Mouse (Mus musculus) neural tube, embryonic 12.5 days (tissue): ENCODE data around the gene Rsph6a. TPM values are rescaled to one million over a fixed set of nuclear protein-coding genes. Genes with fewer than 3 reads are reported as not detected.

ENCODE experiments used
- ATAC-seq: fragments of 200-750 bp; cut with Nextera tagmentation; 2 replicates; pipeline ENCODE4 v1.8.0; 2017; ENCODE audit warnings: low read depth, mild to moderate bottlenecking, moderate TSS enrichment, moderate library complexity; ENCODE audit not compliant: low FRiP score
- H3K27ac ChIP-seq: fragments of 300-500 bp; sonication (generic); 2 replicates; pipeline ENCODE4 v1.5.1; 2016
- H3K27me3 ChIP-seq: fragments of 300-500 bp; sonication (generic); replicated peaks from 2 replicates; pipeline ENCODE4 v1.6.1; 2016; ENCODE audit warnings: mild to moderate bottlenecking
- H3K36me3 ChIP-seq: fragments of 300-500 bp; sonication (generic); 2 replicates; pipeline ENCODE4 v1.6.1; 2016; ENCODE audit warnings: mild to moderate bottlenecking
- H3K4me1 ChIP-seq: fragments of 300-500 bp; sonication (generic); 2 replicates; pipeline ENCODE4 v1.6.1; 2016
- H3K4me2 ChIP-seq: fragments of 300-500 bp; sonication (generic); replicated peaks from 2 replicates; pipeline ENCODE4 v1.6.1; 2016; ENCODE audit warnings: mild to moderate bottlenecking
- H3K4me3 ChIP-seq: fragments of 300-500 bp; sonication (generic); 2 replicates; pipeline ENCODE4 v1.5.1; 2016
- H3K9ac ChIP-seq: fragments of 300-500 bp; sonication (generic); 2 replicates; pipeline ENCODE4 v1.6.1; 2016; ENCODE audit warnings: mild to moderate bottlenecking
- H3K9me3 ChIP-seq: fragments of 300-500 bp; sonication (generic); 2 replicates; pipeline ENCODE4 v1.6.1; 2016; ENCODE audit warnings: mild to moderate bottlenecking
- WGBS: fragments of 180-500 bp; shearing (Covaris S2); methylation state at CpG from one replicate; pipeline ENCODE4 v1.1.7; 2016; 5-methylcytosine and 5-hydroxymethylcytosine counted together
- polyA plus RNA-seq: library from polyadenylated mRNA; unstranded; fragments of >200 nt; fragmentation: Nextera tagmentation; extraction: Ambion mirVana; gene quantifications from 2 replicates; pipeline ENCODE4 v1.2.1, GENCODE M21; 2016

Rsph6a gene
- not detected in 2 replicates for polyA plus RNA-seq

DNA sequence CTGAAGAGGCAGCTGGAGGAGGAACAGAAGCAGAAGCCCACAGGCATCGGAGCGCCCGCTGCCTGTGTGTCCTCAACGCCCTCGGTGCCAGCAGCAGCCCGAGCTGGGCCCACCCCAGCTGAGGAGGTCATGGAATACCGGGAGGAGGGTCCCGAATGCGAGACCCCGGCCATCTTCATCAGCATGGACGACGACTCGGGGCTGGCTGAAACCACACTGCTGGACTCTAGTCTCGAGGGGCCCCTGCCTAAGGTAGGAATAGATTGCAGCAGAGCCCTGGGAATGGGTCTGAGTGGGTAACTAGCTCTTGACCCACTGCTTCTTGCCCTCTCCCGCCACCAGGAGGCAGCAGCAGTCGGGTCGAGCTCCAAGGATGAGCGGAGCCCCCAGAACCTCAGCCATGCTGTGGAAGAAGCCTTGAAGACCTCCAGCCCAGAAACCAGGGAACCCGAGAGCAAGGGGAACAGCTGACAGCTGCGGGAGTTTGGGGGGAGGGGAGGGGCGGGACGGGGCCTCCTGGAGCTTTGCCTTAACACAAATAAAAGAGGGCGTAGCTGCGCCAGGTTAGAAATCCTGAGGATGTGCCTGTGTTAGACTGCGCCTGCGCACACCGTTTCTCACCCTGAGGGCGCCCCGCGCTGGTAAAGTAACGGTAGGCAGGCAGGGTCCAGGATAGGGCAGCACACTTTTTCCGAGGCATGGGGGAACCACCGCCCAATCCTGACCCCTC is at the start of gene Rsph6a:
TSS of gene Rsph6a (plus strand) at position 644 of the 730 bp plus-strand sequence.
- Histone ChIP-seq H3K9me3 (no peaks in the 10 kb centered on the region), H3K27me3 (no peaks in the 10 kb centered on the region), H3K27ac (no peak within 1 kb of the TSS), H3K4me2 (peak within 1 kb of the TSS; percentile 59), H3K9ac (0 out of 2 replicates have a peak within 1 kb of the TSS, but pooled peaks have one; percentile 29), H3K4me1 (peaks cover 11% of the 10 kb centered on the region), H3K4me3 (peak within 1 kb of the TSS; percentile 18; the same call in 1 of the 2 replicates), H3K36me3 (peaks cover 36% of the 10 kb centered on the region)
- 20% methylated on average over 33 of the region's 33 CpGs for WGBS
- peak; percentile 74 for ATAC-seq

DNA sequence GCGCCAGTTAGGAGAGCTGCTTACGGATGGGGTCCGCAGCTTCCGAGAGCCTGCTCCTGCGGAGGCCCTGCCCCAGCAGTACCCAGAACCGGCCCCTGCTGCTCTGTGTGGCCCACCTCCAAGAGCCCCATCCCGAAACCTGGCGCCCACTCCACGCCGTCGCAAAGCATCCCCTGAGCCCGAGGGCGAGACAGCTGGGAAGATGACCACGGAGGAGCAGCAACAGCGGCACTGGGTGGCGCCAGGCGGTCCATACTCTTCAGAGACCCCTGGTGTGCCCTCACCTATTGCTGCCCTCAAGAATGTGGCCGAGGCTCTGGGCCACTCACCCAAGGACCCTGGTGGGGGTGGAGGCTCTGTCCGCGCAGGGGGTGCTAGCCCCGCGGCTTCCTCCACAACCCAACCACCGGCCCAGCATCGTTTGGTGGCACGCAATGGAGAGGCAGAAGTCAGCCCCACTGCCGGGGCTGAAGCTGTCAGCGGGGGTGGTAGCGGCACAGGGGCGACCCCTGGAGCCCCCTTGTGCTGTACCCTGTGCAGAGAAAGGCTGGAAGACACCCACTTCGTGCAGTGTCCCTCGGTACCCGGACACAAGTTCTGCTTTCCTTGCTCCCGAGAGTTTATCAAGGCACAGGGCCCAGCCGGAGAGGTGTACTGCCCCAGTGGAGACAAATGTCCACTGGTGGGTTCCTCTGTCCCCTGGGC is 48.9 kb upstream of the Rsph6a start:
- no peak for ATAC-seq

DNA sequence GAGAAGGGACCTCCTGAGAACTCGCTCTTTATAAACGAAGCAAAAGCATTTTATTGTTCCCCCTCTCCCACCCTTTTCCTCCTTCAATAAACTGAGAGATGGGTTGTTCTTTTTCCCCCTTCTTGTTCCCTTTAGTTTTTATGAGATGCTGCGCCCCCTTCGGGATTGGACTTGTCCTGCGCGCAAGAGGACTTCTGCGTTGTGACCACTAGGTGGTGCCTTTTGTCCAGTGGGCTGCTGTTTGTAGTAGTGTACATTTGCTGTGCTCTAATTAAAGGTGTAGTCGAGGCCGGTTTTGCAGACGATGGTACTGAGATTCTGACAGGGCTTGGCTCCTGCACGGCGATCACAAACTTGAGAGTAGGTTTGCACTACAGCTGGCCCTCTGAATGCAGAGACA is 48.0 kb upstream of the Rsph6a start:
- no peak overlapping the region for H3K4me3 ChIP-seq

More for the DNA sequence above, 48.9 kb upstream of the Rsph6a start:
- 83% methylated on average over 34 of the region's 34 CpGs for WGBS
- no peaks in the 10 kb centered on the region for H3K27me3 ChIP-seq
- peak overlapping the region; percentile 100 for H3K4me2 ChIP-seq
- H3K9ac ChIP-seq, result peak overlapping the region; percentile 94; the same call in 1 of the 2 replicates
- no peaks in the 10 kb centered on the region for H3K9me3 ChIP-seq
- peaks cover 39% of the 10 kb centered on the region for H3K4me1 ChIP-seq
- H3K4me3 ChIP-seq, result peak overlapping the region; percentile 92; the same call in 1 of the 2 replicates
- H3K36me3 ChIP-seq, result peaks cover 25% of the 10 kb centered on the region
- H3K27ac ChIP-seq, result no peak overlapping the region

DNA sequence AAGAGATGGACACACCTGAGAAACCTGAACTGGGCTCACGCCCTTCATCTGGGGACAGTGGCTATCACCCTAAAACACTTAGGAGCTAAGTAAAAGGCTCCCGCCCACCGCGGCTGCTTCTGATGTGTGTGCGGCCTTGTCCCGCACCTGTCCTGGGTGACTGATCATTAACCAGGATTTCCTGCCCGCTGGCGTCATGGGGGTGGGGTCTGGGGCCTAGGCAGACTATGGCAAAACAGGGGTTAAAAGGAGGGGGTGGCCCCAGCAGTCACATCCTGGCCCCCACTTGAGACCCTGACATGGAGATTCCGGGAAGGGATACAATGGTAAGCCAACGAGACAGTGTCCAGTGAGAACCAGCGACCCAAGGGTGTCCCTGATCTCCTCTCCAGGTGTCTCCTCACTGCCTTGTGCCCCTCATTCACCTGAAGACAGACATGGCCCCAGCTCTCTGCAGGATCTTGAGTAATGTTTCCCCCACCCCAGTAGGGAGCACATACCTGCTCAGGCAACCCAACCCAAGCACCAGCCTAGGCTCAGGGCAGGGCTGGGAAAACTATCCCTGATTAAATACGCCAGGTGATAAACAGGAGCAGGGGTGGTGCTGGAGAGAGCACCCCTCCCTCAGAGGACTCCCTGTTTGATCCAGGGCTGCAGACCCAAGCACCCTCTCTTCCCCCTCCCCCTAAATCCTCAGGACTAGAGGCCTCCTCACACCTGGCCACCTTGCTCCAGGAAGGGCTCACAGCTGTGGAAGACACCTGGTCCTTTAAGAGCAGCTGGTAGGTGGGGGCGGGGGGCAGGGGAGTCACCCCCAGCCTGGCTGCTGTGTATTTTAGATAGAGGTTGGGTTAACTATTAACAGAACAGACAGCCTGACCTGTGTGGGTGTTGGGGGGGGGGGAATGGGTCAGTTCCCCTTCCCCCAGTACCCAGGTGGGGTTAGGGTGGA is 47.2 kb upstream of the Rsph6a start:
- no peaks in the 10 kb centered on the region for H3K27me3 ChIP-seq
- peak overlapping the region; percentile 100 for H3K4me2 ChIP-seq
- 0 out of 2 replicates have a peak overlapping the region, but pooled peaks have one; percentile 13 for H3K9ac ChIP-seq
- H3K4me1 ChIP-seq, result peaks cover 40% of the 10 kb centered on the region
- H3K4me3 ChIP-seq, result no peak overlapping the region
- H3K9me3 ChIP-seq, result no peaks in the 10 kb centered on the region
- H3K27ac ChIP-seq, result no peak overlapping the region
- ATAC-seq, result no peak
- WGBS, result 78% methylated on average over 13 of the region's 13 CpGs
- peaks cover 25% of the 10 kb centered on the region for H3K36me3 ChIP-seq

More for the DNA sequence above, 48.0 kb upstream of the Rsph6a start:
- Histone ChIP-seq H3K27ac (no peak overlapping the region), H3K9me3 (no peaks in the 10 kb centered on the region), H3K27me3 (no peaks in the 10 kb centered on the region), H3K36me3 (peaks cover 25% of the 10 kb centered on the region), H3K4me1 (peaks cover 35% of the 10 kb centered on the region), H3K4me2 (peak overlapping the region; percentile 100), H3K9ac (no peak overlapping the region)
- ATAC-seq, result no peak
- WGBS, result 8% methylated on average over 12 of the region's 12 CpGs

DNA sequence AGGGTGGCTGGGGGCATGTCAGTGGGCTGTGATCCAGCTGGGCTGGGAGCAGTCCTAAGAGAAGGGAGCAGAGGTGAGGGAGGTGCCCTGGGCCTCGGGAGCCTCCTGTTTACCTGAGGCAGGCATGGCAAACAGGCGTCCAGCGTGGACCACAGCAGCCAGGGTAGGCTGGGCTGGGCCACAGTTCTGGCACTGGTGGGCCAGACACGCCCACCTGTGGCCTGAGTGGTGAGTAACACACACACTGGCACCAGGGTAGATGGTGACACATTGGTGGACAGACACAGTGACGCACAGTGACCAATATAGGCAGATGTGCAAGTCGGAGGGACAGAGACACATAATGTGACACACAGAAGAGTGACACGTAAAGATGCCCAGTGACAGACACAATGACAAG is 43.9 kb upstream of the Rsph6a start:
- H3K36me3 ChIP-seq, result peaks cover 18% of the 10 kb centered on the region
- H3K4me2 ChIP-seq, result no peak overlapping the region
- no peak for ATAC-seq
- no peak overlapping the region for H3K27ac ChIP-seq
- no peak overlapping the region for H3K4me3 ChIP-seq
- no peak overlapping the region for H3K9ac ChIP-seq
- H3K4me1 ChIP-seq, result peaks cover 27% of the 10 kb centered on the region
- no peaks in the 10 kb centered on the region for H3K9me3 ChIP-seq
- H3K27me3 ChIP-seq, result no peaks in the 10 kb centered on the region
- 81% methylated on average over 7 of the region's 7 CpGs for WGBS

DNA sequence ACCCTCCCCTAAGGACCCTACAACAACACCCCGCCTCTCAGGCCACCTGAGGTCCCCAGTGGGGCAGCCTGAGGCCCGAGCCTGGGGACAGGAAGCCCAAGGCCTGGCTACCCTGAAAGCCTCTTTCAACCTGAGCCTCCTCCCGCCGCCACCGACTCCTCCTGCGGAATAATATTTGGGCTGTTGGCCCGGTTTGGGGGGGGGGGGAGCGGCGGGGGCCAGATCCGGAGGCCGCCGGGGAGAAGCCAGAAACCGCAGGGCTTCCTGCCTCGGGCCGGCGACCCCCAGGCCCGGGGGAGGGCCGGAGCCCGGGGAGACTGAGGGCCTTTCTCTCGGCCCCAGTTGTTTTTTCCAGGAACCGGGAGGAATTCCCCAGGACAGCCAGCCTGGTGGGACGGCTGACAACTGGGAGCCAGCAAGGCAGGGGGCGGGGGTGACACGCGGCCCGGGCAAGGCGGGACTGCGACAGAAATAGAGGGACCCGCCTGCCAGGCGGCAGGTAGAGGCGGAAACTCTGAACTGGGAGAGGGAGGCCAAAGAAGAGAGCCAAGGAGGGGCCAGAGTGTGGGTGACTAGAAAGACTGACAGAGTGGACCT is 42.4 kb upstream of the Rsph6a start:
- 6% methylated on average over 25 of the region's 31 CpGs for WGBS
- no peak for ATAC-seq
- peak overlapping the region; percentile 62 for H3K4me2 ChIP-seq
- H3K4me3 ChIP-seq, result peak overlapping the region; percentile 24
- H3K27me3 ChIP-seq, result no peaks in the 10 kb centered on the region
- peak overlapping the region; percentile 53 for H3K9ac ChIP-seq
- H3K4me1 ChIP-seq, result peaks cover 14% of the 10 kb centered on the region
- 0 out of 2 replicates have a peak overlapping the region, but pooled peaks have one; percentile 1 for H3K27ac ChIP-seq
- H3K36me3 ChIP-seq, result peaks cover 7% of the 10 kb centered on the region
- no peaks in the 10 kb centered on the region for H3K9me3 ChIP-seq

DNA sequence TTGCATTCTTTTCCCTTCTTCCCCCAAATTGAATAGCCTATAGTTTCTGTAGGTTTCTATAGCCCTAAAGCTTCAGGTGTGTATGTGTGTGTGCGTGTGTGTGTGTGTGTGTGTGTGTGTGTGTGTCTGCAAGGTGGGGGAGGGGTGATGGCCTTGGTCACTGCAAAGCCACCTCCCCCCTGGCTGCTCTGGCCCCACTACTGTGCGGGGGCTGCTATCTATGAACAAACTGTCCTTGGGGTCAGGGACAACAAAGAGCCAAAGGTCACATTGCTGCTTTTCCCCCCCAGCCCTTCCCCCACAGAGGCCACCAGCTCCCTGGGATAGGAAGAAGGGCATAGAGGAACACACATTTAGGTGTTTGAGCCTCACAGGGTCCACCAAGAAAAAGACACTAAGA is 41.6 kb upstream of the Rsph6a start:
- WGBS, result 58% methylated on average over 2 of the region's 2 CpGs
- Histone ChIP-seq H3K4me2 (no peak overlapping the region), H3K36me3 (no peaks in the 10 kb centered on the region), H3K9ac (no peak overlapping the region), H3K4me3 (no peak overlapping the region), H3K27me3 (no peaks in the 10 kb centered on the region), H3K9me3 (no peaks in the 10 kb centered on the region), H3K4me1 (peaks cover 9% of the 10 kb centered on the region), H3K27ac (no peak overlapping the region)
- ATAC-seq, result no peak

DNA sequence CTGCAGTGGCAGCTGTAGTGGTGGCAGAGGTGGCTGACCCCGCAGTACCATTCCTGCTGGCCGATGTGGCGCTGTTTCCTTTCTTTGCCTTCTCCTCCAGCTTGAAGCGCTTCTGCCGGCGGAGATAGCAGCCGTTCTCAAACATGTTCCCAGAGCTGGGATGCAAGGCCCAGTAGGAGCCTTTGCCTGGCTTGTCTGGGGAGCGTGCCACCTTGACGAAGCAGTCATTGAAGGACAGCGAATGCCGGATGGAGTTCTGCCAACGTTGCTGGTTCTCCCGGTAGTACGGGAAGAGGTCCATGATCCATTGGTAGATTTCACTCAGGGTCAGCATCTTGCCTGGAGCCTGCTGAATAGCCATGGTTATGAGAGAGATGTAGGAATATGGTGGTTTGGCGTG is 40.0 kb upstream of the Rsph6a start:
- Histone ChIP-seq H3K4me1 (peaks cover 9% of the 10 kb centered on the region), H3K9me3 (no peaks in the 10 kb centered on the region), H3K4me3 (no peak overlapping the region), H3K27me3 (no peaks in the 10 kb centered on the region), H3K4me2 (no peak overlapping the region), H3K27ac (no peak overlapping the region), H3K9ac (no peak overlapping the region), H3K36me3 (no peaks in the 10 kb centered on the region)
- ATAC-seq, result no peak
- whole genome bisulfite sequencing, result 59% methylated on average over 15 of the region's 15 CpGs

DNA sequence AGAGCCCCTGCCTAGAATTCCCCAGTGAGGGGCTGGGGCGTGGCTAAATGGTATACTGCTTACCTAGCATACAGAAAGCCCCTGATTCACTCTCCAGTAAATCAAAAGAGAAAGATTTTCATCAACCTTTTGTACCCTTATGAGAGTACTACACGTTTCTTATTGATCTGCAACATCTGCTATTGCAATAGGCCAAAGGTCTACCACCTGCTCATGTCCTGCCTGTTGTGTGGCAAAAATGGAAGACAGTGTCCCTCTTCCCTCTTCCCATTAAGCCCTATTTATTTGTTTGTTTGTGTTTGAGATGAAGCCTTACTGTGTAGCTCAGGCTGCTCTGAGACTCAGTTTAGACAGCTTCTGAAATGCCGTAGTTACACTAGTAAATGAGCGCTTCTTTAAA is 38.4 kb upstream of the Rsph6a start:
- Histone ChIP-seq H3K4me3 (no peak overlapping the region), H3K36me3 (no peaks in the 10 kb centered on the region), H3K4me1 (peaks cover 9% of the 10 kb centered on the region), H3K4me2 (no peak overlapping the region), H3K27ac (no peak overlapping the region), H3K27me3 (peaks cover 3% of the 10 kb centered on the region), H3K9ac (no peak overlapping the region), H3K9me3 (no peaks in the 10 kb centered on the region)
- 88% methylated on average over 4 of the region's 4 CpGs for WGBS
- no peak for ATAC-seq

DNA sequence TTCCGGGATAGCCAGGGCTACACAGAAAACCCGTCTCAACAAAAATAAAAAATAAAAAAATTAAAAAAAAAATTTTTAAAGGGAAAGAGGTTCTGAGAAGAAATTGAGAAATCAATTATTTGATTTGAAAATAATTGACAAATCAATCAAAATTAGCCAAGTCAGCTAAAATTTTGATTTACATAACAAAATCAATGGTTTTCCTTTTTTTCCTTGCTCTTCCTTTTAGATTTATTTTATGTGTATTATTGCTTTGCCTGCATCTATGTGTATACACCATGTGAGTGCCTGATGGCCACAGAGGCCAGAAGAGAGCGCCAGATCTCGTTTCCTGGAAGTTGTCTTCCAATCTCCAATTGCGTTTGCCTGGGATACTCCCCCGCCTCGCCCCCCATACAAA is 36.6 kb upstream of the Rsph6a start:
- Histone ChIP-seq H3K9ac (no peak overlapping the region), H3K4me2 (no peak overlapping the region), H3K27ac (no peak overlapping the region), H3K36me3 (no peaks in the 10 kb centered on the region), H3K27me3 (peaks cover 22% of the 10 kb centered on the region), H3K4me3 (no peak overlapping the region), H3K9me3 (no peaks in the 10 kb centered on the region), H3K4me1 (no peaks in the 10 kb centered on the region)
- WGBS, result 85% methylated on average over 7 of the region's 7 CpGs
- no peak for ATAC-seq

DNA sequence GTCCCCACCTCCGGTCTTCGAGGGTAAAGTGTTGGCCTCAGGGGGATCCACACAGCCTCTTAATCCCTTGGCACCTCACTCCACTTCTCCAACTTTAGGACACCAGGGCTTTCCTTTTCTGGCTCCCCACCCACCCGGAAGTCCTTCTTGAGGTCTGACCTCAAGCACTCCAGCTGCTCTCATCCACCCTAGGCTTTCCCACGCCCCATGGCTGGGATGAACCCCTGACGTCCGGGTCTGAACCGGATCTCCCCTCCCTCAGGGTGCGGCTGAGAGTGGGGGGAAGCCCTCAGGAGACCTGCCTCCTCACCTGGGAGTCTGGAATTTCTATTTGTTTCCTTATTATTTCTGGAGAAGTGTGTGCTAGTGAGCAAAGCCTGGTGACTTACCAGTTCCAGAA is 33.4 kb upstream of the Rsph6a start:
- WGBS, result 37% methylated on average over 8 of the region's 8 CpGs
- H3K9me3 ChIP-seq, result no peaks in the 10 kb centered on the region
- ATAC-seq, result no peak
- no peak overlapping the region for H3K9ac ChIP-seq
- H3K4me2 ChIP-seq, result no peak overlapping the region
- peaks cover 16% of the 10 kb centered on the region for H3K4me1 ChIP-seq
- H3K27ac ChIP-seq, result no peak overlapping the region
- H3K27me3 ChIP-seq, result peaks cover 30% of the 10 kb centered on the region
- H3K4me3 ChIP-seq, result no peak overlapping the region
- no peaks in the 10 kb centered on the region for H3K36me3 ChIP-seq
